Mouse (Mus musculus): ENCODE measurements around the gene Ndufc1.

Ndufc1 gene

DNA sequence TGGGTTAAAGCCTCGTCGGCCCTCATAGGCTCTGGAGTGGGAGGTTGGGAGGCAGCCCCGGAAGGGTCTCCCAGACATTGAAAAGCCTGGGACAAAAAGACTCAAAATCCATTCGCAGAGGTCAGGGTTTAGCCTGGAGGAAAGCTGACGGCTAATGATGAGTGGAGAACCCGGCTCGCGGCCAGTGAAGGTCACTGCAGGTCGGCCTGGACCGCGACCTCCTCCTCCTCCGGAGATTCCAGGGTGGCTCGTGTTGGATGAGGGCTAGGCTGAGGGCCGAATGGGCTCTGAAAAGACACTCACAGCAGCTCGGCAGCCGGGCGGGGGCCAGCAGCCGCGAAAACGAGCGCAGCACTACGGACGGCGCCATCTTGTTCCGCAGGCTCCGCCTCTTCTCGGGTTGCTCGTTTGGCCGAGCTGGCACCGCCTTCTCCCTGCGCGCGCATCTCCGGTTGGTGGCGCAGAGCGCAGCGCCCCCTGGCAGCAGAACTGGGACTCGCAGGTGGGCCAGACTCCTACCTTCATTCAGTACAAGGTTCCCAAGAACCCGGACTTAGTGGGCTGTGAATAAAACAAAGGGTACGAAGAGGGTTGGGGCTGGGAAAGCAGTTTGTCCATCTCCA lies at the start of gene Ndufc1:
Gene Ndufc1 (minus strand): TSS at position 428 of the 623 bp plus-strand sequence.
- peak; percentile 94 for DNase-seq (ENCODE audit: low read depth, low spot score)

DNA sequence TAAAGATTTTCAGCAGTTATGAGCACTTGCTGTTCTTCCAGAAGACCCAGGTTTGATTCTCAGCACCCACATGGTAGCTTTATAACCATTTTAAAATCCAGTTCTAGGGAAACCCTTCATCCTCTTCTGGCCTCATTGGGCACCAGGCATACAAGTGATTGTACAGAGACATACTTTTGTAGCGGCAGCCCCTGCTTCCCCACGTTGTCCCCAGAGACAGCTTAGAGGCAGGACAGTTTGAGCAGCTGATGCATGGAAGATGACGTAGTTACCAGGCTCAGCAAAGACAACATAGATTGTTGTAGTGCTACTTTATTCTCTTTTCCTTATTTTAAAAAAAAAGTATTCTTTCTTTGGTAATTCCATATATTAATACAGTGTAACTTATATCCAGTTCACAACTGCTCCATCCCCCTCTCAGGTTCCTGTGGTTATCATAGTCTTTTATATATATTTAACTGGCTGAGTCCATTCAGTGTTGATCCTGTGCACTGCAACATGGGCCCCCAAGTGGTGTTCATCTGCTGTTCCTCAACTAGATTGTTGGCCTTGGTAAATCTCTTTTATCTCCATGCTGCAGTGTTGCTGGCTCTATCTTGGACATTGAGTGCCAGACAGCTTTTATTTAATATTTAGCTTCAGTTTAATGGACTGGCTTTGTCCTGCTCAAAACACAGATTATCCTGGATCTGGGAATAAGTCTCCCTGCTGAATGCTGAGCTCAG lies 26.2 kb upstream of the Ndufc1 start:
- no peak for DNase-seq (ENCODE audit: low read depth, low spot score)

- DNase-seq (ENCODE audit: low read depth, low spot score), result peak; percentile 19
Measured at GRCm38 (mm10) chr3:51434364-51434763, 25.6 kb upstream of the Ndufc1 start.

DNA sequence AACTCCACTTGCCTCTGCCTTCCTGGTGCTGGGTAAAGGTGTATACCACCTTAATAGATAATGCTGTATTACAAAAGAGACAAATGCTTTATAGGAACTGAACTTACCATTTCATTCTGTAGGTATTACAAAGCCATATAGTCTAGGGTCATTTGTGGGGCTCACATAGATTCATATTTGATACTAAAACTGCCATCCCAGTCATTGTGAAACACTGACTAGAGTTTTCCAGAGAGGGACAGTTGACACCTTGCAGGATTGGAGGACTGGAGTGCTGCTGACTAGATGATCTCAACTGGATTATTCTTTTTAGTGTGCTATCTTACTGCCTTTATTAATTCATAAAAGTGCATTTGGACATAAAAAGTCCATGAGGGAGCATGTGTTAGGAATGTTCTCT lies 16.6 kb upstream of the Ndufc1 start:
- no peak for DNase-seq (ENCODE audit: low read depth, low spot score)

DNA sequence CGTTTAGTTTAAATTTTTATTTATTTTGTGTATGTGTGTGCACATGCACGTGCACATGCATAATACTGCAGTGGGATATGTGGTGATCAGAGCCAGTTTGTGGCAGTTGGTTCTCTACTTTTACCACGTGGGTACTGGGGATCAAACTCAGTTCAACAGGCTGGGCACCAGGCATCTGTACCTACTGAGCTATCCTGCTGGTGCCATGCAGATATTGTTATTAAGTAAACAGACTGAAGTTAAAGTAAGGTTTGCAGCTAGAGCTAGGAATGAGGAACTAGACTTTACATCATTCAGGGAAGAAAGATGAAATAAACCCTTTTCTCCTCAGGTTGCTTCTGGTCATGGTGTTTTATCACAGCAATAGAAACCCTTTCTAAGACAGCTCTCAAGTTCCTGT lies 13.1 kb upstream of the Ndufc1 start:
- no peak for DNase-seq (ENCODE audit: low read depth, low spot score)

- DNase-seq (ENCODE audit: low read depth, low spot score), result no peak
Measured at GRCm38 (mm10) chr3:51417966-51418365, 9.2 kb upstream of the Ndufc1 start.

- no peak for DNase-seq (ENCODE audit: low read depth, low spot score)
Measured at GRCm38 (mm10) chr3:51417485-51417884, 8.7 kb upstream of the Ndufc1 start.

DNA sequence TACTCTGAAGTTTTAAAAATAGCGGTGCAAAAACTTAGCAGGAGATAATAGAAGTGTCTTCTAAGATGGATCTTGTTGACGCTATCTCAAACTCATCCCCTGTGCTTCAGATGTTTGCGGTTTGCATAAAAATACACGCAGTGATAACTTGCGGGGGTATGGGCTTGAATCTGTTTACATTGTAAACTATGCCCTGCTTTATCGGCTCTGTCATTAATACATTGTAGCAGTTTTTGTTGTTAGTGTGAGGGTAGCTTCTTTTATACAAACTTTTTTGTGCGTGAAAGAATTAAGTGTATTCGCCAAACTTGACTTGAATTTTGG lies 8.3 kb upstream of the Ndufc1 start:
- DNase-seq (ENCODE audit: low read depth, low spot score), result no peak

- peak; percentile 80 for DNase-seq (ENCODE audit: low read depth, low spot score)
Measured at GRCm38 (mm10) chr3:51416364-51417134, 7.8 kb upstream of the Ndufc1 start.

DNA sequence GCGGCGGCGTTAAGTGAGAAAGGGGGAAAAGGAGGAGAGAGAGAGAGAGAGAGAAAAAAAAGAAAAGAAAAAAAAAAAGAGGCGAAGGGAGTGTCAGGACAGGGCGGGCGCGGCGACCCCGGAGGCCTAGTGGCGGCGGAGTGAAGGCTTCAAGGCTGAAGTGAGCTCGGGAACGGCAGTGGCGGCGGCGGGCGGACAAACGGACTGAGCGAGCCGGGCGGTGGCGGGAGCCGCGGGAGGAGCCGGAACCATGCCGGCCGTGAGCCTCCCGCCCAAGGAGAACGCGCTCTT lies 7.2 kb upstream of the Ndufc1 start:
- DNase-seq (ENCODE audit: low read depth, low spot score), result no peak

GRCm38 (mm10) chr3:51415098-51416072 lies 6.6 kb upstream of the Ndufc1 start, which contains the start of gene Naa15:
Gene Naa15, plus strand, starts transcription at chr3:51415148.
- peak; percentile 92 for DNase-seq (ENCODE audit: low read depth, low spot score)

GRCm38 (mm10) chr3:51413276-51413675 lies 4.5 kb upstream of the Ndufc1 start:
- DNase-seq (ENCODE audit: low read depth, low spot score), result no peak

DNA sequence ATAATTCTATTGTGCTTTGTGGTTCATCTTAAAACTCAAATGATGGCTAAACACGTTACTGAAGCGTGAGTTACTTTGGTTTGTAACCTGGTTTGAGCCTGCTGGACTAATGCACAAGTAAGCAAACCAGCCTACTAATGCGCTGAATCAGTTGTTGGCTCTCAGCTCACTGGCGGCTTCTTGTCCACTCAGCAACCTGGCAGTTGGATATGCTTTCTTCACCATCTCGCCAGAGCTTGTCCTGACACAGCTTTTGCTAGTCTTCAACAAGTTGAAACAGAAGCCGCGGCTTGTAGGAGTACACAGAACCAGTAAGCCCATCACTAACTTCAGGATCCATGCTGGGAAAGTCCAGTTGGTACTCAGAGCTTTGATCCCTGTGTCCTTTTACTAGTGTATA lies 3.7 kb upstream of the Ndufc1 start:
- no peak for DNase-seq (ENCODE audit: low read depth, low spot score)

GRCm38 (mm10) chr3:51407870-51408560 lies 773 bp downstream of the Ndufc1 start:
- no peak for DNase-seq (ENCODE audit: low read depth, low spot score)

DNA sequence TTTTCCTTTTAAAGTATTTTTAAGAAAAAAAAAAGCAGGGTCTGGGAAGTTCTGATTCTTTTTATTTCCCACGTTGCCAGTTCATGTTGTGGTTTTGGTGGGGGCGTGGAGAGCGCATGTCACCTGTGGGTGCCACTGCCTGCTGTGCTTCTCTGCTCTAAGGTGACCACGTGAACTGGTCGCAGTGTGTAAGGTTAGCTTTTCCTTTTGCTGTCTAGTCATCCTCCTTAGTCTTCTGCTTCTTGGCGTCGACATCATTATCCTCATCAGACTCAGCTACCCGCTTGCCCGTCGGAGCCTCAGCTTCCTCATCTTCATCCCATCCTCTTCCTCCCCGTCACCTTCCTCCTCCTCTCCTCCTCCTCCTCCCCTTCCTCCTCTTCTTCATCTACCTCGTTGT lies 6.2 kb downstream of the Ndufc1 start:
- DNase-seq (ENCODE audit: low read depth, low spot score), result no peak

- DNase-seq (ENCODE audit: low read depth, low spot score), result peak; percentile 28
Measured at GRCm38 (mm10) chr3:51402054-51402453, 6.7 kb downstream of the Ndufc1 start.

GRCm38 (mm10) chr3:51400682-51401081 lies 8.1 kb downstream of the Ndufc1 start:
- DNase-seq (ENCODE audit: low read depth, low spot score), result no peak

- DNase-seq (ENCODE audit: low read depth, low spot score), result no peak
Measured at GRCm38 (mm10) chr3:51399531-51399930, 9.3 kb downstream of the Ndufc1 start.

GRCm38 (mm10) chr3:51398667-51399066 lies 10.1 kb downstream of the Ndufc1 start:
- DNase-seq (ENCODE audit: low read depth, low spot score), result peak; percentile 53

- peak; percentile 50 for DNase-seq (ENCODE audit: low read depth, low spot score)
Measured at GRCm38 (mm10) chr3:51397700-51398299, 11.0 kb downstream of the Ndufc1 start.
